Mouse (Mus musculus): Measurements from ENCODE around the gene Pyy.

The Pyy gene

DNA sequence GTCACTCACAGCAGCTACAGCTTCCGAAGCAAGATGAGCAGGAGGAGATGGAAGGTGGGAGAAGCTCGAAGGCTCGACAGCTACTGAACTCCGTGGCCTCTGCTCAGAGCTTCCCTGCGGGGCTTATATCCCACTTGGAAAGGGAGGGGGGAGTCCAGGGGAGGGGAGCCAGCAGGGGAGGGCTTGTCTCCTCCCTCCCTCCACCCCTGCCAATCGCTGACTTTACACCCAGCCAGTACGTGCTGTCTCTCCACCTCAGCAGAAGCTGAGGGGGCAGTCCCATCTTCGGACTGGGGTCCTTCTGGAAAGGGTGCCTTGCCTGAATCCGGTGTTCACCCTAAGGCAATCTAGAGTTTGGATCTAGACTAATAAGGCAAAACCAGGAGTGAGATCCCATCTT is at the start of gene Pyy:
Gene Pyy, minus strand, starts transcription at position 101 of the 400 bp plus-strand sequence.
- DNase-seq = no peak

DNA sequence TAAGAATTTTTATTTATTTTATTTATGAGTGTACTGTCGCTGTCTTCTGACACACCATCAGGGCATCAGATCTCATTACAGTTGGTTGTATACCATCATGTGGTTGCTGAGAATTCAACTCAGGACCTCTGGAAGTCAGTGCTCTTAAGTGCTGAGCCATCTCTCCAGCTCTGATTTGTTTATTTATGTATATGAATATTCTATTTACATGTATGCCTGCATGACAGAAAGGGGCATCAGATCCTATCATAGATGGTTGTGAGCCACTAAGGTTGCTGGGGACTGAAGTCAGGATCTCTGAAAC is 49.1 kb upstream of the Pyy start:
- no peak for DNase-seq

DNA sequence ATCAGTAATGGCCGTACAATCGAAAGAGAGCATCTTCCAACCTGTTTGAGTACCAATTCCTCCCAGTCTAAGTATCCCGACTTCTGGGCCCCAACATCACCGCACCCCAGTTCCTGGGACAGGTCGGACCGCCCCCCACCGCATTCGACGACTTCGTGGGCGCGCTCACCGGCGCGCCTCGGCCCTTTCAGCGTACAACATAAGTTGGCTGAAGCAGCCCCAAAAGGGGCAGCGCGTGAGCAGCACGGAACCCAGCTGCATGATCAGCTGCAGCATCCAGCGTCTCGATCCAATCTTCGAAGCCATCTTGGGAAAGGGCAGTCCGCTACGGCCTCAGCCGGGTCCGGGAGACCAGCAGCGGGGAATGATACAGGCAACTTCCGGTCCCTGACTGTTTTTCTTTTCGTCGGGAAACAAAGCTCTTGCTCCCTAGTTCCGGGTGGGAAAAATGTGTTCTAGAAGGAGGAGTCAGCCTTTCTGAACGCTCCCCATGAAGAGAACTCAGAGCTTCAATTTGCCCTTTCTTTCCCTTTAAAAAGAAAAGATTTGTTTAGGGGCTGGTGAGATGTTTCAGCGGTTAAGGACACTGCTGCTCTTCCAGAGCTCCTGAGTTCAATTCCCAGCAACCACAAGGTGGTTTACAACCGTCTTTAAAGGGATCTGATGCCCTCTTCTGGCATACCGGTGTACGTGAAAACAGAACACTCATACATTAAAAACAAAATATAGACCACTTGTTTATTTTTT is 48.6 kb upstream of the Pyy start, which contains the start of gene Tmem101:
Gene Tmem101, minus strand, starts transcription at position 366 of the 747 bp plus-strand sequence.
- peak; percentile 82 for DNase-seq

DNA sequence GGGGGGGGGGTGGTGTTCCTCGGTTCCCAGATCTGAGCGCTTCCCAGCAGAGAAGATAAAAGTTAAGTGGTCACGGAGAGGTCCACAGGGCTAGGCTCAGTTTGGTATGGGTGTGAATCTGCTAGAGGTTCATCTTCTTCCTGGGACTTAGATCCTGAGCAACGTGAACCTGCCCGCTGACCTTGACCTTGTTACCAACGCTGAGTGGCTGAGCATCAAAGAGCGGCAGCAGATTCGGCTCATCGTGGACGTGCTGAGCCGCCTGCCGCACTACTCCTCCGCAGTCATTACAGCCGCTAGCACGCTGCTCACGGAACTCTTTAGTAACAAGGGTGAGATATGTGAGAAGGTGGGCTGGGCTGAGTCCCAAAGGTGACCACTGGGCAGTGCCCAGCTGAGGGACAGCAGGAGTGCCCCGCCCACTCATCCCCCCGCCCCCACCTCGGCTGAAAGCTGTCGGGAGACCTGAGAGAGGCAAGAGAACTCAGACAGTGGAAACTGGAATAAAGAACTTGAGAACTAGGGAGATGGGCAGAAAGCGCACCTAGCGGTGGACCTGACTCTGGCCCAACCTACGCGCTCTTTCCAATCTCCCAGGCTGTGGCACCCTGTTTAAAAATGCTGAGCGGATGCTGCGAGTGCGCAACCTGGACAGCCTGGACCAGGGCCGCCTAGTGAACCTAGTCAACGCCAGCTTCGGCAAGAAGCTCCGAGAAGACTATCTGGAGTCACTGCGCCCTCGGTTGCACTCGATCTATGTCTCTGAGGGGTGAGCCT is 39.8 kb upstream of the Pyy start:
- no peak for DNase-seq

DNA sequence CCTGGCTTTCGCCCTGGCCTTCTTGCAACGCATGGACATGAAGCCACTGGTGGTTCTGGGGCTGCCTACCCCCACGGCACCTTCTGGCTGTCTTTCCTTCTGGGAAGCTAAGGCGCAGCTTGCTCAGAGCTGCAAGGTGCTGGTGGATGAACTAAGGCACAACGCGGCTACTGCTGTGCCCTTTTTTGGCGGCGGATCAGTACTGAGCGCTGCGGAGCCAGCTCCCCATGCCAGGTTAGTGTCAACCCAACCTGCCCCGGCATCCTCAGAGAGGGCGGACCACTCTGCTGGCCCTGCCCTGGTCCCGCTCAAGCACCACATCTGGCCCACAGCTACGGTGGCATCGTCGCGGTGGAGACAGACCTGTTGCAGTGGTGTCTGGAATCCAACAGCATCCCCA is 38.9 kb upstream of the Pyy start:
- no peak for DNase-seq

DNA sequence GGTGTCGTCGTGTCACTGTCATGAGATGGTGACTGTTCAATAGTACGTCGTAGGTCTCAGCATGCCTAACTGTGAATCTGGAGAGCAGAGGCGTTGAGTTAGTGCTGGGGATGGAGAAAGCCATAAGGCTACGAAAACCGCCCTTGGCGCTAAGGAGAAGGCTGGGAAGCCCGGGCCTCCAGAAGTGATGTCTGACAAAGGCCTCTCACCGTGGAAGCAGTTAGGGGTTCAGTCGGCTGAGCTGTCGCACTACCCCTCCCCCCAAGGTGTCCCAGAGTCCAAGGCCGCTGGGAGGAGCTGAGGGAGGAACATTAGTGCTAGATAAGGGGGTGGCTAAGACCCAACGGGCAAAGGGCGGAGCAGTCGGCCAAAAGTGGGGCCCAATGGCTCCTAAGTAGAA is 38.4 kb upstream of the Pyy start:
- DNase-seq = no peak

DNA sequence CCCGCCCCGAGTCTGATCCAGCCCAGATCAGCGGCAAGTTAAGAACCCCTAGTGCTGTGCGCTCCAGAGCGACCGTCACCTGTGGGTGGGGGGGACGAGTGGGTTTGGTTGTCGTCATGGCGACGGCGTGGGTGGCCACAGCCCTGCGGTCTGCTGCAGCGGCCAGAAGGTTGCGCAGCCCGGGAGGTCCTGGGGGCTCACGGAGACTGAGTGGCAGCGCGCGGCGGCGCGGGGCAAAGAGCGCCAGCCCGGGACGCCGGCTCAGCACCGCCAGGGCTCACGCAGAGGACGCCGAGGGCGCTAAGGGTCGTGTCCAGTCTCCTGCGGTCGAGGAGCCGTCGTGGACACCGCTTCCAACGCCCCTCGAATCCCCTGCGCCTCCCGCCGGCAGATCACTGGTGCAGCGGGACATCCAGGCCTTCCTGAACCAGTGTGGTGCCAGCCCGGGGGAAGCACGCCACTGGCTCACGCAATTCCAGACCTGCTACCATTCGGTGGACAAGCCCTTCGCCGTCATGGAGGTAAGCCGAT is 37.9 kb upstream of the Pyy start, which contains the start of gene Nags:
Gene Nags, plus strand, starts transcription at position 43 of the 531 bp plus-strand sequence.
- no peak for DNase-seq

DNA sequence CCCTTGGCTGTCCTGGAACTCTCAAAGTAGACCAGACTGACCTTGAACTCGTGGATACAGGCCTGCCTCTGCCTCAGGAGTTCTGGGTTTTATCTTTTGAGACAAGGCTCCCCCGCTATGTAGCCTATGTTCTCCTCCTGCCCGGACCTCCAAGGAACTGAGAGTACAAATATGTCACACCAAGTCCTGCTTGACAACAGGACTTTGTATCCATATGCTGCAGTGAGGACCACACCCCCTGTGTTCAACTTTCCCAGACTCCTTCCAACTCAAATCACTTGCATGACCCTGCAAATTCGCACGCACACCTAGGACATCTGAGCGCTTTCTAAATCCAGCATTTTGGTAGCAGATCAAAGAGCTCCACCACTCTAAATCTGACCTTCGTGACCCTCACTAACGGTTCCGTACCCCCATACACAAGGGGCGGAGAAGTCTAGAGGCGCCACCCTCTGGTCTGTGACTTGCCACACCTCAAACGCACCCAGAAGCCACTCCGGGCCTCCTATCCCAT is 37.4 kb upstream of the Pyy start:
- no peak for DNase-seq

DNA sequence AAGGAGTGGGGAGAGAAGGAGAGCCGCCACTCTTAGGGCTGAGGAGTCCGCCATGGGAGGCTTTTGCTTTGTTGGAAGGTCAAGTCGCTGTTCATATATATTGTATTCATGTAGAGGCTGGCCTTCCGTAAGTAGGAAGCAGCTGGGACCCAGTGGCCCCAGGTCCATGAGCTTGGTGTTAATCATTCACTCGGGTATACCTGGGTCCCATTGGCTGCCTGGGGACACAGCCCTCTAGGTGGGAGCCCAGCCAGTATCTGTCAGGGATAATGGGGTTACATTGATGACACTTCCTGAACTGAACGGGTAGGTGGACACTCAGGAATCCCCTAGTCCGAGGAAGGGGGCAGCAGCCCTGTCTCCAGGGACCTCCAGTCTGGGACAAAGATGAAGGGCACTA is 34.7 kb upstream of the Pyy start:
- no peak for DNase-seq

DNA sequence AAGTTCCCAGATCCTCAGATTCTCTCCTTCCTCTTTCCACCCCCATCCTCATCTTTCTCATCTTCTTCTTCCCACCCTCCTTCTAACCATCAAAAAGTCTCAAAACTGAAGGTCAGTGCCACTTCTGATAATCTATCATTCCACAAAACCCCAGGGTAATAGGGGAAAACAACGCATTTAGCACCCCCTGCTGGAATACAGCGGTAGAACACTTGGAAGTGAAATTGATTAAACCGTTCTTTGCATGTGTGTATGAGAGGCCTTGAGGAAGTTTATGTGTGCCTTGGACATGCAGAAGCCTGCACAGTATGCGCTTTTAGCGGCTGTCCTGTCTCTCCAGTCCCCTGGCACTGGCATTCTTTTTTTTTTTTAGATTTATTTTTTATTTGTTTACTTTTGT is 32.9 kb upstream of the Pyy start:
- peak; percentile 59 for DNase-seq

DNA sequence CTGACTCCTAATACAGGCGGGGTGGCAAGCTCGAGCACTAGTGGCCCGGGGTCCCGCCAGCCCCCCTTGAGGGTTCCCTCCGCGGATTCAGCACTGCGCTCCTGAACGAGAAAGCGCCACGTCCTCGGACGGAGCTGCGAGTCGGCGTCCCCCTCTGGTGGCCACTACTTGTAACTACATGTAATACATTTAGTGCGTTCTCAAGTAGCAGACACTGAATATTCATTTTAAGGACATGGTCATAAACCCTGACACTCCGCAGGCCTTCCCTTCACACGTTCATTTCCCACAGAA is 30.8 kb upstream of the Pyy start:
- peak; percentile 69 for DNase-seq

DNA sequence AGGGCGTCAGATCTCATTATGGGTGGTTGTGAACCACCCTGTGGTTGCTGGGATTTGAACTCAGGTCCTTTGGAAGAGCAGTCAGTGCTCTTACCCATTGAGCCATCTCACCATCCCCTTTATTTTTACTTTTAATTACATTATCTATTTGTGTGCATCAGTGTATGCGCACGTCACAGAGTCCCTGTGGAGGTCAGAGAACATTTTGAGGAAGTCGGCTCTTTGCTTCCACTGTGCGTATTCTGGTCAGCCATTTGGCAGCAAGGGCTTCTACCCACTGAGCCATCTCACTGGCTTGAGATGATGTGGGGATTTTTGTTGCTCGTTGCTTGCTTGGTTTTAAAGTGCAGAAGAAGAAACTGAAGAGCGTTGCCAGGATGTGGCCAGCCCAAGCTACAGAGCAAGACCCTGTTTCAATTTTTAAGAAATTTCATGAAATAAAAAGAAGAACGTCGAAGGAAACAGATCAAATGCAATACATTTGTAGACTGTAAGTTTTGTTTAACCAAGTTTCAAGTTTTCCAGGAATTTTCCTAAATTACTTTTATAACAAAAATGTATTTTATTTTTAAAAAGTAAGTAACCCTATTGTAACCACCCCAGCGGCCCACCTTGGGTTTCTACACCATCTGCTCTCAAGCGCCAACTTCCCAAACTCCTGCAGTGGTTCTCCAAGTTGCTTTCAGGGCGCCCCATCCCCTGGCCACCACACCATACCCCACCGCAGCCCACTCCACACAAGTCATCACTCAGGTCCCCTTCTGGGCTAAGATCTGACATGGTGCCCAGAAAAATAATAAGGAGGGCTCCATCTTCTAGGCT is 30.2 kb upstream of the Pyy start:
- DNase-seq = no peak

DNA sequence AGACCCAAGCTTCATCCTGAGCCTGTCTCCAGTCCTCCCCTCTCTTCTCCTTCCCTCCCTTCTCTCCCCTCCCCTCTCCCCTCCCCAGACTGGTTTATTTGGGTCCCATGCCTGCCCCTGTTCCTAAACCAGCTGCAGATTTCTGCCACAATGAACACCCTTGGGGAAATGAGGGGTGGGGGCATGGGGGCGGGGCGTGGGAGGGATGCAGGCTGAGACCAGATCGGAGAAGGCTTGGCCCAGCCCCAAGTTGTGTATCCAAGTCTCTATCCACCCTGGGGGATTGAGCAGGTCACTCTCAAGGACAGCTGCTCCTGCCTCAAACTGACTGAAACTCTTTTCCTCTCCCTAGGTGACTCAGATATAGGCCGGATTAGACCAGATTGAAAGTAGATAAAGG is 26.9 kb upstream of the Pyy start:
- DNase-seq = no peak

DNA sequence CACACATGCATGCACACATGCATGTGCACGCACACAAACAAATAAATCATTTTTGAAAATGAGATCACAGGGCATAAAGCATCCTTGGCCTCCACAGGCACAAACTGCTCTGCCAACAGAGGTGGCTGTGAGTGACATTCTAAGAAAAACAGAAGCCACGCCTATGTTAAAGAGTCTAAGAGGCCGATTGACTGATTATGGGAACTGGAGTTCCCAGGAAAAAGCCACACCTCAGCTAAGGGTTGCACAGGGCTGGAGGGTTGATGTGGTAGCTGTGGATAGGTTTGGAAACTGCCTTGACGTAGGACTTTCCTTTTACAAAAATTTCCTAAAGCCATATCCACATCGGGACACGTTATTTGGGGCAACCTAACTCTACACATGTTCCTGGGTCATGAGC is 9.8 kb upstream of the Pyy start:
- no peak for DNase-seq

DNA sequence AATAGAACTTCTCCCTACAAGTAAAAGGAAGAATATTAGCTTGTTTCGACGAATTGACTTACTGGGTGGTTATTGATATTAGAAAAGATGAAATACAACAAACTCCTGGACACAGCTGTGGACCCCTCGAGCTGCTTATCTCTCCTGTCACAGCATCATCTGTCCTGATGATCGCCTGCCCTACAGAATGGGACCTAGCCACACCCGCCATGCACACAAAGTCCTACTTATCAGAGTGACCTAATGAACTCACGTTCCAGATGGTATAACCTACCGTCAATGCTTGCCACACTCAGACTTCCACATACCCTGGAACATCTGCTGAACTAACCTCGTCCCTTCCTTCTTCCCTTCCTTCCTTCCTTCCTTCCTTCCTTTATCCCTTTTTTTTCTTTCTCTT is 8.6 kb upstream of the Pyy start:
- no peak for DNase-seq

DNA sequence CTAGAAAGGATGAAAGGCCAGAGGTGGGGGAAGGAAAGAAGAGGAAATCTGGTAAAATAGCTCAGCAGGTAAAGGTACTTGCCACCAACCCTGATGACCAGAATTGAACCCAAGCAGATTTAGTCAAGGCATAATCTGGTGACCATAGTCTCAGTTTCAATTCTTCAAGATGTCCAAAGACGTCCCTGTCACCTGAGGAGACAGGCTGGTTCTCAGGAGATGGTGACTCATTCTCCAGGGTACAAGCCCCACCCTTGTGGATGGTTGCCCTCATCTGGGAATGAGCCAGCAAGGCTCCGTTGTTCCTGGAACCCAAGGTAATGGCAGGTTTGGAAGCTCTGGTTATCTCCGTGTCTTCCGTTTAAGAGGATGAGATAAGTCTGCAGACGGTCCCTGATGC is 3.9 kb upstream of the Pyy start:
- DNase-seq = no peak

DNA sequence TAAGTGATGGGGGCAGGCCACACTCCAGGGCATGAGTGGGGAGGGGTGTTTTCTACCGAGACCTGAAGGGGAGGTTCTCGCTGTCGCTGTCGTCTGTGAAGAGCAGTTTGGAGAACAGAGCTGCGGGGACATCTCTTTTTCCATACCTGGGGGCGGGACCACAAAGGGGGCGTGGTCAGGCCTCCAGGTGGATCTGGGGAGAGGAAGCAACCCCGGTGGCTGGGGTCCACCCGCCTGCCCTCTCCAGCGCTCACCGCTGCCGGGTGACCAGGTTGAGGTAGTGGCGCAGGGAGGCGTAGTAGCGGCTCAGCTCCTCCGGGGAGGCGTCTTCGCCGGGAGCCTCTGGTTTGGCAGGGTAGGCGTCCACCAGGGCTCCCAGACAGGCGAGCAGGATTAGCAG is 721 bp downstream of the Pyy start:
- no peak for DNase-seq

DNA sequence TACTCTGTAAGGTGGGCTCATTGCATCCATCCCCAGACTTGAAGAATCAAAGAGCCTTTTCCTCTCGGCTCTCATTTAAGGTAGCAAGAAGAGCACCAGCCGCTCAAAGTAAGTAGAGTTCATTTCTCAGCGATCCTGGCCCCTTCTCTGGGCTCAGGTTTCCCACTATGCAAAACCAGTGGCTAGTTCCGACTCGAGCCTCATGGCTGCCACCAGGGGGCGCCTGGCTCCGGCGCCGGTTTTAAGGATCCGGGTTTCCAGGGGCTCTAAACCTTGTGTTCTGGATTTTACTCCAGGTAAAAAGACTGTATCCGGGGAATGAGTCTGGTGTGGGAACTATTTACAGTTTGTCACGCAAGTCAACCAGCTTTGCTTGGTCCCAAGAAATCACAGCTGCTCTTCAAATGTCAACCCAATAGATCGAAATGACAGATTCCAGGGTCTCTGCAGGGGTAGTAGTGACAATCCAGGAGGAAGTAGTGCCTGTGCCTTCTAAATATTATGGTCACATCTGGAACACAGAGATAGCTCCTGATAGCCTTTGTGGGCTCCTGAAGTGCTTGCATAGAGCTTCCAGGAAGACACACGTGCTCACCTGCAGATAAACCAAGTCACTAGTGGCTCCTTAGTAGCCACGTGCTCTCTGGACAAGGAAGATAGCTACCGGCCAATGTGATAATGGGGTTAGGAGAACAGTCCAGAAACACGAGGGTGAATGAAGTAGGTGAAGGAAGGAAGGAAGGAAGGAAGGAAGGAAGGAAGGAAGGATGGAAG is 5.0 kb downstream of the Pyy start:
- DNase-seq = peak; percentile 48

DNA sequence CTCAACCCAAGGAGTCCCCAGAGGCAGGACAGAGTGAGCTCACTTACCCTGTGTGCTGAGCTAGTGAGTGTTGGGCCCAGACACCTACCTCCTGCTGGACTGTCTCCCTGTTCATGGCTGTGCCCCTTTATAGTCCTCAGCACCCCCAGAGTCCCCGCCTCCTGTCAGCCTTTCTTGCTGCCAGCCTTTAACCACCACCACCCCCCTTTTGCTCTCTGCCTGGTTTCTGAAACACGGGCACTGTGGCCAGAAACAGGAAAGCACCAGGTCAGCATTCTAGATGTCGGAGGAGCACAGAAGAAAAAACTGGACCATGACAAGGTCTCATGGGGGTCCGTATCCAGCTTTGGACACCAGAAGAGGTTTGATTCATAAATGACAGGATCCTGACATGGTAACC is 6.4 kb downstream of the Pyy start, which contains the start of gene Ppy:
Gene Ppy, minus strand, starts transcription at position 101 of the 400 bp plus-strand sequence.
- no peak for DNase-seq

DNA sequence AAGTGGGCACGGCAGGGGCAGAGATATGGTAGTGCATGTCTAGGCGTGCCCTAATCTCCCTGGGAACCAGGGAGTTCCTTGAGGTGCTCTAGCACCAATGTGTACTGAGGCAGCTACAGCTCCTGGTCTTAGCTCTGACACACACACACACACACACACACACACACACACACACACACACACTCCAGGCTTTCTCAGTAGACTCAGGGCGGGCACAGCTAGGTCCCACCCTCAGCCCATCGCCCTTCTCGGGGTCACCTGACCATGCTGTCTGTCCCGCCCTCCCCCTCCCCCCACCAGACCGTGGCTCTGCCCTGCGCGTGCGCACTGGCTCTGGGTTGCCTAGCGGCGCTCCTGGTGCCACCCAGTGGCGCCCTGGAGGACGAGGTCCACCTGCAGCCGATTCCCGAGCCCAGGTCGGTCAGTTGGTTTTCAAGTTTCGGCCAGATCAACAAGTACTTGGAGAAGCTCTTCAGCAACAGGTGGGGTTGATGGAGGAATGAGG is 10.7 kb downstream of the Pyy start:
- peak; percentile 53 for DNase-seq

DNA sequence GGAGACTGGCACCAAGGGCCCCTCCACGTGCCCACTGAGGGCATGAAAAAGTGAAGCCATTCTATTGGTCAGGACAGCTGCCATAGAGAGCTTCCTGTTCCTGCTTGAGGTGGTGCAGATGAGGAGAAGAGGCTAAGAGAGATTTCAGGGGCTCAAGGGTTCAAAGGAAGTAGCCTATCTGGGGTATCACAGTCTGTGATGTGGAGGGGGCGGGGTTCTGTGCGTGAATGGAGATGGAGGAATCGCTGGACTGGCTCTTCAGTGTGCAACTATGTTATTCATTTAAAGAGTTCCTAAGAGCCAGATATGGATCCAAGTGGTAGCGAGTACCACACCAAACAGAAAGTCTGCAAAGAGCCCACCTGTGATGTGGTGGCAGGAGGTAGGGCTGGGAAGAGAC is 11.2 kb downstream of the Pyy start:
- no peak for DNase-seq

DNA sequence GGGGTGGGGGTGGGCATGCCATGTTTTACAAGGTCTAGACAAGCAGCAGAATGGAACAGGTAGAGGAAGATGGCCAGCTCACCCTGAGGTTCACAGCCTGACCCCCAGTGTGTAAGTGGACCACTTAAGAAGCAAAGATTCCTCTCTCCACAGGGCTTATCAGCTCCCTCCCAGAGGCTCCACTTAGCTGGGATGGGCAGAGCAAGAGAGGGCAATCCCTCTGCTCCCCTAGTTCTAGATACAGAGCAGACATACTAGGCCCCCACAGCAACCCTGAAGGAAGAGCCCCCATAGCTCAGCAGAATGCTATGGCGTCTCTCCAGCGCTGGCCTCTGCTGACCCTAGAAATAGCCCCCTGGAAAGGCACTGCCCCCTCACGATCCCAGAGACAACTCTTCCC is 12.0 kb downstream of the Pyy start:
- DNase-seq = no peak

All from thymus, postnatal 14 days (tissue).